Mouse (Mus musculus) limb, embryonic 10.5 days (tissue): ENCODE results near the gene Ttc39b. TPM values are rescaled to one million over a fixed set of nuclear protein-coding genes. Genes with fewer than 3 reads are reported as not detected.

ENCODE experiments used
- DNase-seq: peaks from one replicate; pipeline ENCODE4 v3.0.0-alpha.2; 2017; ENCODE audit warnings: low spot score
- H3K27ac ChIP-seq: fragments of 300-500 bp; sonication (generic); 2 replicates; pipeline ENCODE4 v1.5.1; 2016; ENCODE audit warnings: mild to moderate bottlenecking
- H3K27me3 ChIP-seq: fragments of 300-500 bp; sonication (generic); 2 replicates; pipeline ENCODE4 v1.6.1; 2016; ENCODE audit warnings: low read depth, mild to moderate bottlenecking; ENCODE audit not compliant: poor library complexity, severe bottlenecking
- H3K36me3 ChIP-seq: fragments of 300-500 bp; sonication (generic); 2 replicates; pipeline ENCODE4 v1.6.1; 2016; ENCODE audit warnings: mild to moderate bottlenecking, moderate library complexity
- H3K4me1 ChIP-seq: fragments of 300-500 bp; sonication (generic); 2 replicates; pipeline ENCODE4 v1.6.1; 2016
- H3K4me3 ChIP-seq: fragments of 300-500 bp; sonication (generic); 2 replicates; pipeline ENCODE4 v1.5.1; 2016; ENCODE audit warnings: mild to moderate bottlenecking, moderate library complexity
- H3K9me3 ChIP-seq: fragments of 300-500 bp; sonication (generic); replicated peaks from 2 replicates; pipeline ENCODE4 v1.6.1; 2016; ENCODE audit warnings: mild to moderate bottlenecking
- WGBS: fragments of 180-500 bp; shearing (Covaris S2); methylation state at CpG from one replicate; pipeline ENCODE4 v1.1.7; 2016; 5-methylcytosine and 5-hydroxymethylcytosine counted together
- polyA plus RNA-seq: library from polyadenylated mRNA; unstranded; fragments of >200 nt; fragmentation: Nextera tagmentation; extraction: Ambion mirVana; gene quantifications from 2 replicates; pipeline ENCODE4 v1.2.1, GENCODE M21; 2016

The Ttc39b gene
- polyA plus RNA-seq, 1 experiment from 2014 or later = 2.1 TPM

- no peaks in the 10 kb centered on the region for H3K9me3 ChIP-seq
- H3K27ac ChIP-seq = no peak overlapping the region
- WGBS = 88% methylated on average over 8 of the region's 8 CpGs
- H3K4me1 ChIP-seq = peaks cover 22% of the 10 kb centered on the region
- no peaks in the 10 kb centered on the region for H3K27me3 ChIP-seq
- H3K4me3 ChIP-seq = no peak overlapping the region
- DNase-seq = peak; percentile 18
- no peaks in the 10 kb centered on the region for H3K36me3 ChIP-seq
These were observed 149.1 kb downstream of the Ttc39b start for GRCm38 (mm10) chr4:83174946-83175345.

GRCm38 (mm10) chr4:83172278-83172677, 151.8 kb downstream of the Ttc39b start:
- DNase-seq = peak; percentile 53
- Histone ChIP-seq H3K9me3 (no peaks in the 10 kb centered on the region), H3K4me1 (peaks cover 24% of the 10 kb centered on the region), H3K27ac (peak overlapping the region; percentile 76), H3K27me3 (no peaks in the 10 kb centered on the region), H3K36me3 (no peaks in the 10 kb centered on the region), H3K4me3 (no peak overlapping the region)
- WGBS = 32% methylated on average over 3 of the region's 3 CpGs

GRCm38 (mm10) chr4:83170741-83171140, 153.3 kb downstream of the Ttc39b start:
- H3K9me3 ChIP-seq = no peaks in the 10 kb centered on the region
- no peaks in the 10 kb centered on the region for H3K27me3 ChIP-seq
- H3K4me3 ChIP-seq = no peak overlapping the region
- WGBS = 55% methylated on average over 9 of the region's 9 CpGs
- H3K27ac ChIP-seq = peak overlapping the region; percentile 56
- no peaks in the 10 kb centered on the region for H3K36me3 ChIP-seq
- peaks cover 25% of the 10 kb centered on the region for H3K4me1 ChIP-seq
- peak; percentile 36 for DNase-seq

Other genes starting within 250 kb of the Ttc39b start
- 53.4 and 56.5 TPM in 2 replicates for gene Snapc3, start 93.5 kb upstream of the Ttc39b start, polyA plus RNA-seq
- gene Psip1, start 162.2 kb upstream of the Ttc39b start, polyA plus RNA-seq = 201 and 237 TPM in 2 replicates
- gene Ccdc171, start 201.3 kb upstream of the Ttc39b start, polyA plus RNA-seq = 2.7 and 3.8 TPM in 2 replicates